Mouse (Mus musculus) cerebellum, adult 8-10 months (tissue): ENCODE data around the gene Bnc2.

Source experiments
- DNase-seq: peaks from one replicate; pipeline ENCODE4 v3.0.0; 2022

The Bnc2 gene

GRCm38 (mm10) chr4:84675171-84675973, at the start of gene Bnc2:
Gene Bnc2, minus strand, starts transcription at chr4:84675275.
- DNase-seq: no peak

GRCm38 (mm10) chr4:84707961-84708360, 32.9 kb upstream of the Bnc2 start:
- DNase-seq: no peak

GRCm38 (mm10) chr4:84685521-84686366, 10.7 kb upstream of the Bnc2 start:
- DNase-seq: no peak

- DNase-seq: no peak
Observed at GRCm38 (mm10) chr4:84685009-84685408, 9.9 kb upstream of the Bnc2 start.

- DNase-seq: no peak
Observed at GRCm38 (mm10) chr4:84675974-84676315, 870 bp upstream of the Bnc2 start.

- DNase-seq: no peak
Observed at GRCm38 (mm10) chr4:84674318-84675170, 531 bp downstream of the Bnc2 start.

- no peak for DNase-seq
Observed at GRCm38 (mm10) chr4:84673681-84674307, 1.3 kb downstream of the Bnc2 start.

GRCm38 (mm10) chr4:84672181-84672791, 2.8 kb downstream of the Bnc2 start:
- no peak for DNase-seq

- no peak for DNase-seq
Observed at GRCm38 (mm10) chr4:84670996-84671395, 4.1 kb downstream of the Bnc2 start.

- DNase-seq: no peak
Observed at GRCm38 (mm10) chr4:84669650-84670049, 5.4 kb downstream of the Bnc2 start.

- no peak for DNase-seq
Observed at GRCm38 (mm10) chr4:84668949-84669605, 6.0 kb downstream of the Bnc2 start.

GRCm38 (mm10) chr4:84668226-84668625, 6.8 kb downstream of the Bnc2 start:
- DNase-seq: no peak

GRCm38 (mm10) chr4:84662228-84663065, 12.6 kb downstream of the Bnc2 start:
- no peak for DNase-seq

- no peak for DNase-seq
Observed at GRCm38 (mm10) chr4:84661341-84661740, 13.7 kb downstream of the Bnc2 start.

GRCm38 (mm10) chr4:84651786-84652185, 23.3 kb downstream of the Bnc2 start:
- DNase-seq: no peak

GRCm38 (mm10) chr4:84646576-84646975, 28.5 kb downstream of the Bnc2 start:
- DNase-seq: no peak

- DNase-seq: no peak
Observed at GRCm38 (mm10) chr4:84639166-84639565, 35.9 kb downstream of the Bnc2 start.

GRCm38 (mm10) chr4:84637641-84638040, 37.4 kb downstream of the Bnc2 start:
- no peak for DNase-seq

- no peak for DNase-seq
Observed at GRCm38 (mm10) chr4:84634751-84635150, 40.3 kb downstream of the Bnc2 start.

- no peak for DNase-seq
Observed at GRCm38 (mm10) chr4:84633991-84634390, 41.1 kb downstream of the Bnc2 start.
